Mouse (Mus musculus): ENCODE measurements around the gene Fscn3. TPM values are rescaled to one million over a fixed set of nuclear protein-coding genes. Genes with fewer than 3 reads are reported as not detected.

Fscn3 gene
- polyA plus RNA-seq, 1 experiment from 2014 or later, result not detected

DNA sequence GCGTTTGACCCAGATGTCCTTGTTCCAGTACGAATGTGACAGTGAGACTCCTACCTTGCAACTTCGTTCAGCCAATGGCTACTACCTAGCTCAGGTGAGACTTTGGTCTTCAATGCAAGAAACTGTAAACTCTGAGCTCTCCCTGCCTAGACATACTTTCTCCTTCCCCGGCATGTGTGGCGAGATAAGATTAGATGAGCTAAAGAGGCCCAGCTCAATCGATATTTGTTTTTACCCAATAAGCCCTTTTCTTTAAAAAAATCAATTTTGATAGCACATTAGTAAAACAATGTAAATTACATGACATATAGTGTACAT lies 3.9 kb downstream of the Fscn3 start:
- Histone ChIP-seq H3K4me1 (no peaks in the 10 kb centered on the region), H3K4me3 (no peak overlapping the region), H3K9me3 (replicated peaks) (no peaks in the 10 kb centered on the region), H3K36me3 (peaks cover 8% of the 10 kb centered on the region), H3K27me3 (ENCODE audit: low read depth, poor library complexity, severe bottlenecking) (no peaks in the 10 kb centered on the region), H3K27ac (replicated peaks) (no peak overlapping the region)
- no peak for DNase-seq (ENCODE audit: low spot score)
- WGBS, result 76% methylated on average over 6 of the region's 6 CpGs

DNA sequence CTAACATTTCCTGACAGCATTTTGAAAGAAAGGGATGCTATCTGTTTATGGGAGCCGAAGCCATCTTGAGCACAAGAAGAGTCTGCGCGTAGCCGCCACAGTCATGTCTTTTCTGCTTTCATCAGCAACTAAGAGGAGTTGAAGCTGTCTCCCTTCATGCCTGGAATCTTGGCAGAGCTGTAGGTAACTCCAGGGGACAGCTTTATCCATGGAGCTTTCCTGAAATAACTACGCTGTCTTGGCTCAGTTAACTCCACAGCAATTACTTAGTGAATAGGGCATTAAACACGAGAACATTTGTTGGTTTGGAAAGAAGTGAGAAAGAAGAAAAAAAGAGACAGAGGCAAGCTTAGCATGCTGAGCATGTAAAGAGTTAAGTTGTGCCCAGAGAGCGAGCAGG lies 20.3 kb downstream of the Fscn3 start:
- H3K4me3 ChIP-seq, result no peak overlapping the region
- no peak overlapping the region for H3K27ac ChIP-seq (replicated peaks)
- WGBS, result 88% methylated on average over 7 of the region's 7 CpGs
- H3K9me3 ChIP-seq (replicated peaks), result no peaks in the 10 kb centered on the region
- H3K4me1 ChIP-seq, result no peaks in the 10 kb centered on the region
- DNase-seq (ENCODE audit: low spot score), result no peak
- no peaks in the 10 kb centered on the region for H3K36me3 ChIP-seq
- peaks cover 39% of the 10 kb centered on the region for H3K27me3 ChIP-seq (ENCODE audit: low read depth, poor library complexity, severe bottlenecking)

DNA sequence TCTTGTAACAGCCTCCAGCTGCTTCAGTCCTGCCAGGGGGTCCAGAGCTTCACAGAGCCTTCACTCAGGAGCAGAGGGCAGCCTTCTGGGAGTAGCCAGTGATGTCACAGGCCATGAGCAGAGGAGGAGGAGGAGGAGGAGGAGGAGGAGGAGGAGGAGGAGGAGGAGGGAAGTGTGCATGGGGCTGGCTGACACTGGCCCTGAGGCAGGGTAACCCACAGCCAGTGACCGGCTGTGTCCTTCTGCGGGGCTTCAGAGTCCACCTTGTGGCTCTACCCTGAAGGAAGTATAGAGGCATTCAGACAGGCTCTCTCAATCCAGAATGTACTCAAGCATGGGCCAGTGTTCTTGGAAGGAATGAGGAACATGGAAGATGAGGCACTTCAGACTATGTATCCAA lies 21.7 kb downstream of the Fscn3 start, which contains the start of gene Pax4:
Pax4 (minus strand) TSS at position 101 of the 400 bp plus-strand sequence.
- no peak within 1 kb of the TSS for H3K27ac ChIP-seq (replicated peaks)
- DNase-seq (ENCODE audit: low spot score), result no peak
- no peaks in the 10 kb centered on the region for H3K4me1 ChIP-seq
- no peaks in the 10 kb centered on the region for H3K9me3 ChIP-seq (replicated peaks)
- no peaks in the 10 kb centered on the region for H3K36me3 ChIP-seq
- 93% methylated on average over 2 of the region's 2 CpGs for WGBS
- peaks cover 42% of the 10 kb centered on the region for H3K27me3 ChIP-seq (ENCODE audit: low read depth, poor library complexity, severe bottlenecking)
- H3K4me3 ChIP-seq, result no peak within 1 kb of the TSS

DNA sequence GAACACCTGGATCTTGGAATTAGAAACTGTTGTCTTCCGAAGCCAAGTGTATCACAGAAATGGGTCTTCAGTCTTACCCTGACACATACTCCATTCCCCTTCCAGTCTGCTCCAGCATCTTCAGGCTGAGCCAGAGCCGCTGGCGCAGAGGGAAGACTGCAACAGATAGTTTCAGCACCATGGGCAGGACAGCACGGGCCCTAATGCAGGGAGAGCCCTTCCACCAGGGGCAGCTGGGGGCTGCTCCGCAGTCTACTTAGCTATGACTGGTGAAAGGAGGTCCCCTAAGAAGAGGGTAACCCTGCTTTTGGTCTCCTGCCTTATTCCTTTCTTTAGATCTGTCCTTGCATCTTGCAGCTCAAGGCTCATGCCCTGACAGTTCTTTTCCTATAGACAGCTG lies 22.9 kb downstream of the Fscn3 start:
- Histone ChIP-seq H3K4me3 (no peak overlapping the region), H3K27me3 (ENCODE audit: low read depth, poor library complexity, severe bottlenecking) (peaks cover 42% of the 10 kb centered on the region), H3K4me1 (no peaks in the 10 kb centered on the region), H3K9me3 (replicated peaks) (no peaks in the 10 kb centered on the region), H3K36me3 (no peaks in the 10 kb centered on the region), H3K27ac (replicated peaks) (no peak overlapping the region)
- no peak for DNase-seq (ENCODE audit: low spot score)
- WGBS, result 17% methylated on average over 5 of the region's 5 CpGs

DNA sequence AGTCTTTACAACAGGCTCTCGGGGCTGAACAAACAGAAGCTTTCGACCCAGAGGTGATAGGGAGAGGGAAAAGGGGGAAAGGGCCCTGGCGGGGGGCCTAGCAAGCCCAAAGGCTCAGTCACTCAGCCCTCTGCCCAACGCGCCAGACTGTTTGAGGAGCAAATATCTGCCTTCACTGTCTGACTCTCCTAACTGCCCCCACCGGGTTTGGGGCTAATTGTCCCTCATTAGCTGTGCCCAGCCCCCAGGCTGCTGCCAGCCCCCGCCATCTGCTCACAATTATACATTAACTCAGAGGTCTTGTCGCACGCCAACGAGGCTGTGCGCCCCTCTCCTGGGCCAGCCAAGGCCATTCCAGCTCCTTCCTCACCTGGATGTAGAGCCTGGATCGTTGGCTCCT lies 23.4 kb downstream of the Fscn3 start:
- no peak overlapping the region for H3K4me3 ChIP-seq
- no peak overlapping the region for H3K27ac ChIP-seq (replicated peaks)
- WGBS, result 6% methylated on average over 12 of the region's 12 CpGs
- no peaks in the 10 kb centered on the region for H3K4me1 ChIP-seq
- H3K9me3 ChIP-seq (replicated peaks), result no peaks in the 10 kb centered on the region
- peaks cover 42% of the 10 kb centered on the region for H3K27me3 ChIP-seq (ENCODE audit: low read depth, poor library complexity, severe bottlenecking)
- no peaks in the 10 kb centered on the region for H3K36me3 ChIP-seq
- no peak for DNase-seq (ENCODE audit: low spot score)

DNA sequence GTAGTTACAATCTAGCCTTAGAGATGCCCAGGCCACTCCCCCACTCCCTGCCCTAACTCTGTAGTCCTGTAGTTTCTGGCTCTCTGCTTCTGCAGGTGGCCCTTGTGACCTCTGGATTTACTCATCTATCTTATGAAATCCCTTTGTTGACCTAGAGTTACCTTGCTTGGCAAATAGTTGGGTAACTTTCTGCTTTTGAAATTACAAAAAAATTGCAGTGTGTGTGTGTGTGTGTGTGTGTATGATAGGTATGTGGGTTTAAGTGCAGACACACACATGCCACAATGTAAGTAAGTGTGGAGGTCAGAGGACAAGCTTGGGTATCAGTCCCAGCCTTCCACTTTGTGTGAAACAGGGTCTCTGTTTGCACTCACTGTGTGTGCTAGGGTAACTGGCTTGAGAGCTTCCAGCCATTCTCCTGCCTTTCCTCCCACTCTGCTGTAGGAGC lies 31.7 kb downstream of the Fscn3 start:
- H3K27me3 ChIP-seq (ENCODE audit: low read depth, poor library complexity, severe bottlenecking), result no peaks in the 10 kb centered on the region
- H3K9me3 ChIP-seq (replicated peaks), result no peaks in the 10 kb centered on the region
- H3K27ac ChIP-seq (replicated peaks), result no peak overlapping the region
- no peak overlapping the region for H3K4me3 ChIP-seq
- no peaks in the 10 kb centered on the region for H3K4me1 ChIP-seq
- no peaks in the 10 kb centered on the region for H3K36me3 ChIP-seq
- DNase-seq (ENCODE audit: low spot score), result no peak

DNA sequence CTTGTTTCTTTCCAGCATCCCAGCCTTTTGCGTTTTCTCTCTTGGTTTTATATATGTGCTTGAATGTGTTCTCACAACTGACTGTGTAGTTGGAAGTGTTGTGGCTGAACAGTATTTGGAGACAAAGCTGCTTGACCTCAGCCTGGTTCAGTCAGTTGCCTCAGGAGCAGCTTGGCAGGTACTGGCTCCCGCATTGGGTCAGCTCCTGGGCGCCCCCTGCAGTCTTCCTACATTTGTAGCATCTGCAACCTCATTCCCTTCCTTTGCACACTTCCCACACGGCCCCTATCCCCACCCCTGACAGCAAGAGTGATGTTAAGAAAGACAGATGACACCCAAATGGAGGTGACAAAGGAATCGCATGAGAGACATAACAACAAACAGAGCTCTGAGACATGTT lies 32.9 kb downstream of the Fscn3 start:
- 8% methylated on average over 5 of the region's 5 CpGs for WGBS
- H3K27me3 ChIP-seq (ENCODE audit: low read depth, poor library complexity, severe bottlenecking), result no peaks in the 10 kb centered on the region

DNA sequence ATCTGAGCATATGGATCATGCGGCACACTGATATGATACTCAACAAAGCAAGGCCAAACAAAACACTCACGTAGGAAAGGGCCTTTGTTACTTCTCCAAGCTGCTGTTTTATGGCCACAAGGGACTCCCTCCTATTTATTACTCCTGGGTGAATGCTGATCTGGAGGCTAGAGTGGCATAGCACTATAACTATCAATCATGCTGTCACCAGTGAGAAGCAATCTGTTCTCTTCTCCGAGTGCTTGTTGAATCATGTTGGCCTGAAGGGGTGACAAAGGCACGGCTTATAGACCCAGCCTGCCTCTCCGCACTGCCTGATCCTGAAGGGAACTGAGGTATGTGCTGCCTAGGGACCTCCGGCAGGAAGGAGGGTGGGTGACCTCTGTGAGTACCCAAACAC lies 37.0 kb downstream of the Fscn3 start:
- no peak for DNase-seq (ENCODE audit: low spot score)

More for the DNA sequence above, 32.9 kb downstream of the Fscn3 start:
- Histone ChIP-seq H3K36me3 (no peaks in the 10 kb centered on the region), H3K4me1 (no peaks in the 10 kb centered on the region), H3K4me3 (no peak overlapping the region), H3K9me3 (replicated peaks) (no peaks in the 10 kb centered on the region), H3K27ac (replicated peaks) (no peak overlapping the region)
- peak; percentile 53 for DNase-seq (ENCODE audit: low spot score)

DNA sequence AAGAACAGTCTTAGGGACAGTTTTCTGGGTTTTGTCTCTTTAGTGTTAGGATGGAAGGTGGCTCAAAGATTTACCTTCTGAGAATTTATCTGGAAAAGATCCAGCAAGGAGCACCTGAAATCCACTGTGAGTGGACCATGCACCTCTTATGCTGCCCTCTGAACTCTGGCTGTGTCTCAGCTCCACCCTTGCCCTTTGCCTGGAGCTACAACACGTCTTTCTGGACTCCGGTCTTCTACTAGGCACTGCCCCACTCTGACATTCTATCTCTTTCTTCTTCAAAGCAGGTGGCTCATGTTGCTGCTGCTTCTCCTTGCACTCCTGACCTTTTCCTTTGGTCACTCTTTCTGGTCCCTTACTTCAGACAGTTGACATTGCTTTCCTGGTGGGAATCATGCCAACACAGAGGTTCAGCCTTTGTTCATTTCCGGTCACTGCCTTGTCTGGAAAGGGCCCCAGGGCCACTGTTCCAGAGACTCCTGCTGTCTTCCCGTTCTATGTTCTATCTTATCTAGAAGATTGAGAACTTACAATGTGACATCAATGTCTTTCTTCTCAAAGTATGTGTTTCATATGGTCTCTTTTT lies 42.5 kb downstream of the Fscn3 start:
- WGBS, result 80% methylated on average over 4 of the region's 4 CpGs
- Histone ChIP-seq H3K27ac (replicated peaks) (no peak overlapping the region), H3K36me3 (no peaks in the 10 kb centered on the region), H3K27me3 (ENCODE audit: low read depth, poor library complexity, severe bottlenecking) (no peaks in the 10 kb centered on the region), H3K4me3 (no peak overlapping the region), H3K9me3 (replicated peaks) (no peaks in the 10 kb centered on the region), H3K4me1 (no peaks in the 10 kb centered on the region)
- no peak for DNase-seq (ENCODE audit: low spot score)

More for the DNA sequence above, 37.0 kb downstream of the Fscn3 start:
- no peaks in the 10 kb centered on the region for H3K27me3 ChIP-seq (ENCODE audit: low read depth, poor library complexity, severe bottlenecking)
- WGBS, result 80% methylated on average over 6 of the region's 6 CpGs
- no peaks in the 10 kb centered on the region for H3K9me3 ChIP-seq (replicated peaks)
- no peaks in the 10 kb centered on the region for H3K4me1 ChIP-seq
- no peak overlapping the region for H3K27ac ChIP-seq (replicated peaks)
- H3K4me3 ChIP-seq, result no peak overlapping the region
- no peaks in the 10 kb centered on the region for H3K36me3 ChIP-seq

DNA sequence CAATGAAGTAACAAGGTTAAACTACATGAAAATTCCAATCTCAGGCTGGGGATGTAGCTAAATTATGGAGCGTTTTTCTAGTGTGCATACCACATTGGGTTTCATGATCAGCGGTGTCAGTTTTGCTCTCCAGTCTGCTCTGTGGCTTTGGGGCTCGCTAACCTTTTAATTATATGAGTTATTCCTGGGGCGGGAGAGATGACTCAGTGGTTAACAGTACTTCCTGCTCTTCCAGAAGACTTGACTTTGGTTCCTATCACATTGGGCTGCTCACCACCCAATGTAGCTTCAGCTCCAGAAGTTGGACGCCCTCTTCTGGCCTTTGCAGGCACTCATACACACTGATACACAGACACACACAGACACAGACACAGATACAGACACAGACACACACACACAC lies 43.0 kb downstream of the Fscn3 start:
- Histone ChIP-seq H3K36me3 (no peaks in the 10 kb centered on the region), H3K9me3 (replicated peaks) (no peaks in the 10 kb centered on the region), H3K4me3 (no peak overlapping the region), H3K27me3 (ENCODE audit: low read depth, poor library complexity, severe bottlenecking) (no peaks in the 10 kb centered on the region), H3K4me1 (no peaks in the 10 kb centered on the region), H3K27ac (replicated peaks) (no peak overlapping the region)
- WGBS, result 78% methylated on average over 5 of the region's 5 CpGs
- DNase-seq (ENCODE audit: low spot score), result no peak

DNA sequence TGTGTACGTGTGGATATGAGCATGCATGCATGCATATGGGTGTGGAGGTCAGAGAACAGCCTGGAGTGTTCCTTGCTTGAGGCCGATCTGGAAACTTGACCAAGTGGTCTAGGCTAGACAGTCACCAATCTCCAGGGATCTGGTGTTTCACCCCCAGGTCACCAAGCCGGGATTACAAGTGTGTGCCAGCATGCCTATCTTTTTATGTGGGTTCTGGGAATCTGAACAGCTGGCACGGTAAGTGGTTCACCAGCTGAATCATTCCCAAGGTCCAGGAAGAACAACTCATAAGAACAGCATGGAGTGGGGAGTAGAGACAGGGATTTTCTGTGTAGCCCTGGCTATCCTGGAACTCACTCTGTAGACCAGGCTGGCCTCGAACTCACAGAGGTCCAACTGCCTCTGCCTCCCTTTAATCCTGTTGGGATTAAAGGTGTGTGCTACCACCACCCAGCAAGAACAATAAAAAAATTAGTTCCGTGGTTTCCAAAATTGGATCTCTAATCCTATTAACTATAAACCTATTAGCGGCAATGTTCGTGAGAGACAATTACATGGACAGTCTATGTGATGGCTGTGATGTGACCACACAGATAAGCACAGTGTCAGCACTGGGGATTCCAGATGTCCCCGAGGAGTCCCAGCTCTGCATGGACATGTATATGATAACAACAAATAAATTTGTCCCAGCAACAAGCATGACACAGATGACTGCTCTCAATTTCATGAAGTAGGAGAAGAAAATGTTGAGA lies 43.9 kb downstream of the Fscn3 start:
- H3K4me3 ChIP-seq, result no peak overlapping the region
- WGBS, result 86% methylated on average over 9 of the region's 9 CpGs
- H3K4me1 ChIP-seq, result no peaks in the 10 kb centered on the region

DNA sequence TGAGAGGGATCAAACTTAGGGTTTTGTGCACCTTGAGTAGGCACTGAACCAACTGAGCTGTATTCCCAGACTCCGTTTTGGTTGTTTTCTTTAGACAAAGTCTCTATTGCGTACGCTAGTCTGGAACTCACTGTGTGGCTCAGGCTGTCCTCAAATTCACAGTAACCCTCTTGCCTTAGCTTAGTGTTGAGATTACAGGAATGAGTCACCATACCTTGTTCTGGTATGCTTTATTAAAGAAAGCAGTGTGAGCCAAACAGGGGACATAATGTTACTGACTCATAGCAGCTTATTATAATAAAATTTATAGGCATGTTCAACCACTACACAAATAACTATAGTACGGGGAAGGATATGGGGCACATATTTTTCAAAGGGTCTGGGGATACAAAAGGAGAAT lies 46.6 kb downstream of the Fscn3 start:
- no peaks in the 10 kb centered on the region for H3K9me3 ChIP-seq (replicated peaks)
- no peak for DNase-seq (ENCODE audit: low spot score)
- WGBS, result 87% methylated on average over 4 of the region's 4 CpGs

More for the DNA sequence above, 43.9 kb downstream of the Fscn3 start:
- Histone ChIP-seq H3K36me3 (no peaks in the 10 kb centered on the region), H3K27me3 (ENCODE audit: low read depth, poor library complexity, severe bottlenecking) (no peaks in the 10 kb centered on the region), H3K9me3 (replicated peaks) (no peaks in the 10 kb centered on the region), H3K27ac (replicated peaks) (no peak overlapping the region)
- DNase-seq (ENCODE audit: low spot score), result no peak

DNA sequence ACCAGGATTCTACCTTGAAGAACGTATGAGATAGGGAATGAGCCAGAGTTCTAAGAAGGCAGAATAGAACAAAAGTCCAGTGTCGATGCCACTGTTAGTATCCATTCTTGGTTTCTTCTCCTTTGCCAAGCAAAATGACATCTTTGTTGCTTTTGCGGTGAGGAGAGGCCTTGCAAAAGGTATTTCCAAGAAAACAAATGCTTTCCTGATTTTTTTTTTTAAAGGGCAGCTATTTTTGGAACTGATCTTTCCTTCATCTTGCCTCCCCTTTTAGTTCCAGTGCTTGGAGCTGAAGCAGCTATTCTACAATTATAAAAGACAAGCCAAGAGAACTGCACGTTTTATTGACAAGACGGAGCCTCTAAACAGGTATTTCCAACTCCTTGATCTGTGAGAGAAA lies 47.2 kb downstream of the Fscn3 start, which contains the start of gene Snd1:
Snd1 (plus strand) TSS at position 301 of the 400 bp plus-strand sequence.
- Histone ChIP-seq H3K9me3 (replicated peaks) (no peaks in the 10 kb centered on the region), H3K36me3 (no peaks in the 10 kb centered on the region), H3K4me3 (no peak within 1 kb of the TSS), H3K27me3 (ENCODE audit: low read depth, poor library complexity, severe bottlenecking) (no peaks in the 10 kb centered on the region), H3K27ac (replicated peaks) (no peak within 1 kb of the TSS), H3K4me1 (peaks cover 10% of the 10 kb centered on the region)
- WGBS, result 92% methylated on average over 5 of the region's 5 CpGs
- no peak for DNase-seq (ENCODE audit: low spot score)

More for the DNA sequence above, 46.6 kb downstream of the Fscn3 start:
- no peak overlapping the region for H3K27ac ChIP-seq (replicated peaks)
- peaks cover 7% of the 10 kb centered on the region for H3K4me1 ChIP-seq
- no peaks in the 10 kb centered on the region for H3K36me3 ChIP-seq
- H3K27me3 ChIP-seq (ENCODE audit: low read depth, poor library complexity, severe bottlenecking), result no peaks in the 10 kb centered on the region
- no peak overlapping the region for H3K4me3 ChIP-seq
